Comparison of ENCODE assay signal across 9 mouse cellular contexts in genomic region chr5:103423927-103424315, GRCm38 (mm10). TPM values are rescaled to one million over a fixed set of nuclear protein-coding genes. Genes with fewer than 3 reads are reported as not detected.
DNase-seq lines count a peak whose midpoint lies in the region; ATAC-seq lines count a peak whose summit lies in the region.
"Had no signal": no experiment of that assay in that cellular context is flagged by ENCODE, and none has a peak within 500 bp of the region (broad histone marks: within the 10 kb centered on the region; RNA-seq: fewer than 3 reads in every experiment).

No protein-coding gene starts in this region.

- DNase-seq in heart, postnatal 4 days, result no peak
- no peak for DNase-seq in forebrain, embryonic 11.5 days (ENCODE audit: low spot score)
- DNase-seq in adrenal gland, adult 18-20 months (ENCODE audit: low spot score in 2 of 2), result no peak
- no peak for DNase-seq in lung, postnatal 10 days
- DNase-seq: heart, postnatal 36 days had no signal

- no peaks in the 10 kb centered on the region for H3K9me3 ChIP-seq in heart, embryonic 13.5 days
- no peaks in the 10 kb centered on the region for H3K9me3 ChIP-seq in forebrain, embryonic 11.5 days (ENCODE audit: control insufficient read depth, low read length)
- no peaks in the 10 kb centered on the region for H3K9me3 ChIP-seq in kidney, embryonic 16.5 days (ENCODE audit: low read length)
- H3K9me3 ChIP-seq in midbrain, embryonic 16.5 days (replicated peaks; ENCODE audit: control insufficient read depth, low read length, poor library complexity, severe bottlenecking), result no peaks in the 10 kb centered on the region

- H3K4me2 ChIP-seq in heart, embryonic 13.5 days, result peak overlapping the region; percentile 72
- peak overlapping the region; percentile 76 for H3K4me2 ChIP-seq in forebrain, embryonic 11.5 days (ENCODE audit: low read depth, low read length, severe bottlenecking)
- H3K4me2 ChIP-seq in kidney, embryonic 16.5 days (replicated peaks; ENCODE audit: low read depth, low read length), result peak overlapping the region; percentile 85
- peak overlapping the region; percentile 98; the same call in 1 of the 2 replicates for H3K4me2 ChIP-seq in midbrain, embryonic 16.5 days (ENCODE audit: low read length)

- H3K9ac ChIP-seq in heart, embryonic 13.5 days, result peak overlapping the region; percentile 12
- no peak overlapping the region for H3K9ac ChIP-seq in forebrain, embryonic 11.5 days (ENCODE audit: low read length)
- H3K9ac ChIP-seq in kidney, embryonic 16.5 days (replicated peaks; ENCODE audit: low read length), result peak overlapping the region; percentile 94; the same call in 1 of the 2 replicates
- H3K9ac ChIP-seq in midbrain, embryonic 16.5 days (ENCODE audit: low read depth, low read length), result no peak overlapping the region

- peaks cover 56% of the 10 kb centered on the region for H3K4me1 ChIP-seq in heart, embryonic 13.5 days
- peaks cover 13% of the 10 kb centered on the region for H3K4me1 ChIP-seq in forebrain, embryonic 11.5 days (replicated peaks; ENCODE audit: control insufficient read depth, insufficient read depth, low read length)
- H3K4me1 ChIP-seq in kidney, embryonic 16.5 days (ENCODE audit: insufficient read depth, low read length), result peaks cover 48% of the 10 kb centered on the region
- H3K4me1 ChIP-seq in midbrain, embryonic 16.5 days (ENCODE audit: control insufficient read depth, insufficient read depth, low read length), result peaks cover 11% of the 10 kb centered on the region

- H3K4me3 ChIP-seq in heart, embryonic 13.5 days, result peak overlapping the region; percentile 92
- H3K4me3 ChIP-seq in forebrain, embryonic 11.5 days (ENCODE audit: low read depth, low read length), result peak overlapping the region; percentile 91; the same call in 1 of the 2 replicates
- H3K4me3 ChIP-seq in kidney, embryonic 16.5 days (ENCODE audit: low read length), result peak overlapping the region; percentile 85
- peak overlapping the region; percentile 75; the same call in 1 of the 2 replicates for H3K4me3 ChIP-seq in midbrain, embryonic 16.5 days (ENCODE audit: low read depth, low read length)

- 0 out of 2 replicates have a peak, but pooled peaks cover 5% of the 10 kb centered on the region for H3K27me3 ChIP-seq in heart, embryonic 13.5 days (replicated peaks)
- no peaks in the 10 kb centered on the region for H3K27me3 ChIP-seq in forebrain, embryonic 11.5 days (ENCODE audit: control insufficient read depth, insufficient read depth, low read length)
- H3K27me3 ChIP-seq in kidney, embryonic 16.5 days (ENCODE audit: insufficient read depth, low read length), result 0 out of 2 replicates have a peak, but pooled peaks cover 2% of the 10 kb centered on the region
- H3K27me3 ChIP-seq in midbrain, embryonic 16.5 days (ENCODE audit: control insufficient read depth, insufficient read depth, low read depth, low read length), result no peaks in the 10 kb centered on the region

- no peak for ATAC-seq in heart, embryonic 13.5 days (ENCODE audit: extremely low read depth, insufficient number of reproducible peaks, low FRiP score, low TSS enrichment)
- no peak for ATAC-seq in forebrain, embryonic 11.5 days (replicated peaks; ENCODE audit: low FRiP score)
- no peak for ATAC-seq in kidney, embryonic 16.5 days (ENCODE audit: low FRiP score, low TSS enrichment)
- no peak for ATAC-seq in midbrain, embryonic 16.5 days
- no peak for ATAC-seq in inflammation-experienced regulatory T-cells, adult 6 months

- peak overlapping the region; percentile 66 for H3K27ac ChIP-seq in heart, embryonic 13.5 days (replicated peaks)
- peak overlapping the region; percentile 82; the same call in 1 of the 2 replicates for H3K27ac ChIP-seq in forebrain, embryonic 11.5 days (ENCODE audit: low read depth, low read length)
- H3K27ac ChIP-seq in kidney, embryonic 16.5 days (ENCODE audit: low read length), result peak overlapping the region; percentile 86
- H3K27ac ChIP-seq in midbrain, embryonic 16.5 days (ENCODE audit: low read length), result no peak overlapping the region

- WGBS in heart, embryonic 13.5 days, result 10% methylated on average over 5 of the region's 5 CpGs
- under 1% methylated on average over 5 of the region's 5 CpGs for WGBS in forebrain, embryonic 11.5 days
- WGBS in kidney, embryonic 16.5 days, result 8% methylated on average over 5 of the region's 5 CpGs
- WGBS in midbrain, embryonic 16.5 days, result 11% methylated on average over 5 of the region's 5 CpGs

- H3K36me3 ChIP-seq in heart, embryonic 13.5 days, result no peaks in the 10 kb centered on the region
- H3K36me3 ChIP-seq in forebrain, embryonic 11.5 days (ENCODE audit: control insufficient read depth, insufficient read depth, low read length), result no peaks in the 10 kb centered on the region
- H3K36me3 ChIP-seq in kidney, embryonic 16.5 days (ENCODE audit: insufficient read depth, low read length), result no peaks in the 10 kb centered on the region
- no peaks in the 10 kb centered on the region for H3K36me3 ChIP-seq in midbrain, embryonic 16.5 days (ENCODE audit: control insufficient read depth, insufficient read depth, low read length)

RNA-seq across cellular contexts. Expression of gene Ptpn13, which starts 1.1 kb away (rescaled TPM):
- 5.8 and 6.9 TPM in 2 replicates for polyA plus RNA-seq in heart, embryonic 13.5 days (2015; fragmentation: Nextera tagmentation; extraction: Ambion mirVana)
- 10 to 100 TPM; 12.6 to 14.6 TPM for total RNA-seq in heart, postnatal 4 days (2021)
- 17.4 and 20.3 TPM in 2 replicates for polyA plus RNA-seq in forebrain, embryonic 11.5 days (2014; fragmentation: Nextera tagmentation; extraction: Ambion mirVana)
- 31.1 and 32.8 TPM in 2 replicates for polyA plus RNA-seq in kidney, embryonic 16.5 days (2015; fragmentation: Nextera tagmentation; extraction: Ambion mirVana)
- polyA plus RNA-seq in midbrain, embryonic 16.5 days (2015; fragmentation: Nextera tagmentation; extraction: Ambion mirVana), result 3.6 and 3.9 TPM in 2 replicates
- 10 to 100 TPM; 19.1 to 30.1 (median 25.2) TPM for polyA plus RNA-seq in inflammation-experienced regulatory T-cells, adult 6 months (2017; shearing (Covaris generic))
- total RNA-seq in adrenal gland, adult 18-20 months (2021), result 10 to 100 TPM; 20.9 to 36.1 TPM

Comparison
In these comparisons a context has a peak if more than half of its experiments do, and no peak if none do; other contexts are left out.
1. H3K9ac ChIP-seq: peak in heart, embryonic 13.5 days (single experiment) and kidney, embryonic 16.5 days (single experiment); none in forebrain, embryonic 11.5 days (single experiment) and midbrain, embryonic 16.5 days (single experiment).
2. Peak in every context shown above with its lines, with median percentiles within 50 percentile points of each other: H3K4me2 ChIP-seq and H3K4me3 ChIP-seq.